Mouse (Mus musculus) heart, embryonic 14.5 days (tissue): ENCODE data around the gene Axdnd1. TPM values are rescaled to one million over a fixed set of nuclear protein-coding genes. Genes with fewer than 3 reads are reported as not detected.

Experiments
- ATAC-seq: fragments of 200-750 bp; cut with Nextera tagmentation; 2 replicates; pipeline ENCODE4 v1.8.0; 2017; ENCODE audit warnings: low read depth, moderate TSS enrichment; ENCODE audit not compliant: insufficient number of reproducible peaks, insufficient read depth, low FRiP score
- H3K27ac ChIP-seq, 2 experiments: fragments of 200-500 bp in 1 of 2; fragments of 300-500 bp in 1 of 2; sonication (generic) in 1 of 2; replicated peaks in 1 of 2; 2 replicates each; pipeline ENCODE4 v1.5.1; 2012 to 2014; ENCODE audit warnings: low read depth in 2 of 2, low read length in 2 of 2, control low read depth in 1 of 2, mild to moderate bottlenecking in 1 of 2, mixed read lengths in 1 of 2; ENCODE audit not compliant: control insufficient read depth in 1 of 2, insufficient read depth in 1 of 2
- H3K27me3 ChIP-seq: fragments of 300-500 bp; sonication (generic); 2 replicates; pipeline ENCODE4 v1.6.1; 2014; ENCODE audit warnings: mild to moderate bottlenecking, low read length, control low read depth; ENCODE audit not compliant: control insufficient read depth, insufficient read depth
- H3K36me3 ChIP-seq: fragments of 300-500 bp; sonication (generic); 2 replicates; pipeline ENCODE4 v1.6.1; 2014; ENCODE audit warnings: mild to moderate bottlenecking, control low read depth, low read length, mixed read lengths; ENCODE audit not compliant: control insufficient read depth, insufficient read depth
- H3K4me1 ChIP-seq, 2 experiments: fragments of 200-500 bp in 1 of 2; fragments of 300-500 bp in 1 of 2; sonication (generic) in 1 of 2; 2 replicates each; pipeline ENCODE4 v1.6.1; 2012 to 2014; ENCODE audit warnings: low read length in 2 of 2, control low read depth in 1 of 2, mixed read lengths in 1 of 2; ENCODE audit not compliant: control insufficient read depth in 2 of 2, insufficient read depth in 2 of 2
- H3K4me2 ChIP-seq: fragments of 300-500 bp; sonication (generic); 2 replicates; pipeline ENCODE4 v1.6.1; 2014; ENCODE audit warnings: mild to moderate bottlenecking, low read length
- H3K4me3 ChIP-seq, 2 experiments: fragments of 200-500 bp in 1 of 2; fragments of 300-500 bp in 1 of 2; sonication (generic) in 1 of 2; 2 replicates each; pipeline ENCODE4 v1.5.1; 2012 to 2014; ENCODE audit warnings: low read length in 2 of 2, mild to moderate bottlenecking in 2 of 2, control low read depth in 1 of 2, low read depth in 1 of 2, moderate library complexity in 1 of 2; ENCODE audit not compliant: control insufficient read depth in 1 of 2, insufficient read depth in 1 of 2
- H3K9ac ChIP-seq: fragments of 300-500 bp; sonication (generic); 2 replicates; pipeline ENCODE4 v1.6.1; 2014; ENCODE audit warnings: mild to moderate bottlenecking, low read length
- H3K9me3 ChIP-seq: fragments of 300-500 bp; sonication (generic); 2 replicates; pipeline ENCODE4 v1.6.1; 2016; ENCODE audit warnings: low read length, control low read depth; ENCODE audit not compliant: control insufficient read depth
- WGBS: fragments of 180-500 bp; shearing (Covaris S2); extraction: QIAGEN DNeasy Blood & Tissue Kit; methylation state at CpG from one replicate; pipeline ENCODE4 v1.1.7; 2014; 5-methylcytosine and 5-hydroxymethylcytosine counted together
- polyA plus RNA-seq: library from polyadenylated mRNA; unstranded; fragments of >200 nt; fragmentation: Nextera tagmentation; extraction: Ambion mirVana; gene quantifications from 2 replicates; pipeline ENCODE4 v1.2.1, GENCODE M21; 2014

Gene Axdnd1
- polyA plus RNA-seq, result 0.20 and 0.35 TPM in 2 replicates

DNA sequence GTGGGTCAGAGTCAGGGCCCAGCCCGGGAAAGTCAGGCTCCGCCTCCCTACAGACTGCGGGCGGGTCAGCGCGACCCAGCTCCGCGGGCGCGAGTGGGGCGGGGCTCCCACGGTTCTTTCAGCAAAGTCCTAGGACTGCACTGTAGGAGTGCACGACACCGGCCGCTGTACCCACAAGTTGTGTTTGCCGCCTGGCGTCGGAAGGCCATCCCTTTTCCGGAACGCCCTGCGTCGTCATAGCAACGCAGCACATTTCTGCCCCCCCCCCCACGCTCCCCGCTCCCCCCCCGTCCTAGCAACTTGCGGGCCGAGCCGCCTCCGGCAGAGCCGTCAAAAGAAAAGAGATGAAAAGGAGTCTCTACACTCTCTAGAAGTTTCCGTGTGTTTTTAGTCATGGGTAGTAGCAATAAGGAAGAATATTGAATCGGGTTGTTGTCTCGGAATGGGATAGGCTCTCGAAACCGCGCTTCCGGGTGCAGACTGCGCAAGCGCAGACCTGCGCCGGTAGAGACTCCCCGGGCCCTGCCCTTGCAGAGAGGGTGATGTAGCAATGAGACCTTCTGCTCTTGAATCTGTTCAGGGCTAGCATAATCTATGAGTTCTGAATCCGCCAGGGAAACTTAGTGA is at the start of gene Axdnd1:
TSS of gene Axdnd1 (minus strand) at position 489 of the 627 bp plus-strand sequence.
- Histone ChIP-seq H3K4me2 (peak within 1 kb of the TSS; percentile 69), H3K27ac (no peak within 1 kb of the TSS; a peak in 1 of 4 replicates), H3K27me3 (no peaks in the 10 kb centered on the region), H3K4me3 (peak within 1 kb of the TSS; percentile 53 to 83), H3K9me3 (0 out of 2 replicates have a peak, but pooled peaks cover 3% of the 10 kb centered on the region), H3K4me1 (peaks cover 0 to 4% of the 10 kb centered on the region in 2 experiments; a peak in 1 of 4 replicates), H3K9ac (peak within 1 kb of the TSS; percentile 60), H3K36me3 (no peaks in the 10 kb centered on the region)
- peak; percentile 84 for ATAC-seq
- WGBS, result under 1% methylated on average over 43 of the region's 44 CpGs

DNA sequence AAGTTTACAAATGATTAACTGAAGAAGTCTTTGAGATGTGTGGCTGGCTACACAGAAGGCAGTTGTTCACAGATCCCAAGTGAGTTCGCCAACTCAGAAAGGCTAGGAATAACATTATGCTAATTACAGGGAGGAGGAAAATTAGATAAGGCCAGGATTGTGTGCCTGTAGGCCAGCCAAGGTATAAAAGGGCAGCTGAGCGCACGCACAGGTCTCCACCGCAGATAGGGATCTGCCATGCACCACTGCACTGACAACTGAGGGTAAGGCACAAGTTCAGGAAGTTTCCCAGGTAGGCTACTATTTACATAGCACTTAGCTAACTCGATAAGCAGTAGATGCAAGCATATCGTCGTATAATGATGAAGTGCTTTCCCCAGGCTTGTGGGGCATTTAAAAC is 49.6 kb upstream of the Axdnd1 start:
- ATAC-seq, result no peak
- peaks cover 12% of the 10 kb centered on the region for H3K36me3 ChIP-seq

DNA sequence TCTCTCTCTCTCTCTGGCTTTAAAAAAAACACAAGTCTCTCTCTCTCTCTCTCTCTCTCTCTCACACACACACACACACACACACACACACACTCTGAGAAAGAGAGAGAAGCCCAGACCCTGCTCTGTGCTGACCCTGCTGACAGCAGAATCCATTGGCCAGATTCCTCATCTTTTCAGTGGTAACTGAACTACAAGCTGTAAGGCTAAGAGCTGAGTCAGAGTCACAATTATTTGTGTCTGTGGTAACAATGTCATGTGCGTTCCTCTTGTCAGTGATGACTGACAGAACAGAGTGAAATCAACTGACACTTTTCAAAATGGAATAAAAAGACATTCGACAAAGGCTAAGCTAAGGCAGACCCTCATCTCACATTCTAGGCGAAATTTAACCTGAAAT is 47.6 kb upstream of the Axdnd1 start:
- Histone ChIP-seq H3K36me3 (peaks cover 23% of the 10 kb centered on the region), H3K4me2 (no peak overlapping the region), H3K9ac (no peak overlapping the region), H3K27ac (no peak overlapping the region; a peak in 1 of 4 replicates), H3K4me1 (peaks cover 5 to 25% of the 10 kb centered on the region in 2 experiments; a peak in 3 of 4 replicates), H3K4me3 (no peak overlapping the region), H3K27me3 (no peaks in the 10 kb centered on the region), H3K9me3 (0 out of 2 replicates have a peak, but pooled peaks cover 6% of the 10 kb centered on the region)
- no peak for ATAC-seq
- WGBS, result 60% methylated on average over 3 of the region's 3 CpGs

More for the DNA sequence above, 49.6 kb upstream of the Axdnd1 start:
- H3K4me2 ChIP-seq, result 0 out of 2 replicates have a peak overlapping the region, but pooled peaks have one; percentile 0
- H3K9me3 ChIP-seq, result 0 out of 2 replicates have a peak, but pooled peaks cover 6% of the 10 kb centered on the region
- no peak overlapping the region for H3K27ac ChIP-seq
- no peak overlapping the region for H3K9ac ChIP-seq
- peaks cover 5 to 25% of the 10 kb centered on the region in 2 experiments; a peak in 3 of 4 replicates for H3K4me1 ChIP-seq
- no peak overlapping the region for H3K4me3 ChIP-seq
- WGBS, result 56% methylated on average over 7 of the region's 7 CpGs
- H3K27me3 ChIP-seq, result no peaks in the 10 kb centered on the region

DNA sequence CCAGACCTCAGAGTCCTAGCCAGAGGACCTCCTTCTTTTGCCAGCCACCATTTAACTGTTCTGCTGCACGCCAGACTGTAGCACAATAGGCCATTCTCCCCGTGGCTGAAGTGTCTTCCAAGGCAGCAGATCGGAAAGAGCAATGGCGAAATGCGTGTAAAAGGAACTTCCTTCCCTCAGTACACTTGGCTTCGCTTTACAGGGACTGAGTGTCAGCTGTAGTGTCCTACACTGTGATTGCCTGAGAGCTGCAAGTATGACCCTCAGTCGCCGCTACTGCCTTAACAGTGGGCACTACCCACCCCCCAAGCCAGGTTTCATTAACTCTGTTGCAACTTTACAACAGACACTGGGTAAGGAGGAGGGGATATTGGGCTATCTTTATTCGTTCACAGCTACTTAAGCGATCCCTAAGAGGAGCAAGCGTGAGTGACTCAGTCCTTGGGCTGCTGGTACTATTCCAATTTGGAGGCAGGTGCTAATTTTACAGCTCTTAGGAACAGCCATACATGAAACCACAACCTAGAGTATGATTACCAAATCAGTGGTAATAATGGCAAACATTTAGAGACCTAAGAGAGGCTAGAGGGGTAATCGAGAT is 46.8 kb upstream of the Axdnd1 start:
- 78% methylated on average over 12 of the region's 12 CpGs for WGBS
- no peak for ATAC-seq
- peaks cover 28% of the 10 kb centered on the region for H3K36me3 ChIP-seq

DNA sequence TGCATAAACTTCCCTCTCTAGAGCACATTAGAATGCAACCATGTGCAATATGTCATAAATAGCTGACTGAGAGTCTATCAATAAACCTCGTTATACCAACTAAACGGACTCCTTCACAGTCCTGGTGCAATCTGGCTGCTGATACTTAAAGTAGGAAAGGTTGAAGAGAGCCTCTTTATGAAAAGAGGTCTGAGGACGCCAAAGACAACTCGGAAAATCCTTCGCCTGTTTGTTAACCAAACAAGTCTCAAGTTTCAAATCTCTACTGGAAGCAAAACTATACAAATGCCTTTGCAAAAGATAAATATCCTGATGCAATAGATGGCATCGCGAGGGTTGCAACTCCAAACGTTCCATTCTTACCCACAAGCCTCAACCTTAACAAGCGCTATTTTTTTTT is 44.0 kb upstream of the Axdnd1 start:
- H3K36me3 ChIP-seq, result peaks cover 28% of the 10 kb centered on the region
- 0 out of 2 replicates have a peak, but pooled peaks cover 6% of the 10 kb centered on the region for H3K9me3 ChIP-seq
- H3K27ac ChIP-seq, result no peak overlapping the region
- H3K4me2 ChIP-seq, result no peak overlapping the region
- H3K9ac ChIP-seq, result no peak overlapping the region
- no peak overlapping the region for H3K4me3 ChIP-seq
- H3K4me1 ChIP-seq, result peaks cover 5 to 15% of the 10 kb centered on the region in 2 experiments; a peak in 3 of 4 replicates
- no peak for ATAC-seq
- no peaks in the 10 kb centered on the region for H3K27me3 ChIP-seq
- WGBS, result 81% methylated on average over 9 of the region's 9 CpGs

More for the DNA sequence above, 46.8 kb upstream of the Axdnd1 start:
- Histone ChIP-seq H3K9ac (no peak overlapping the region), H3K4me1 (peaks cover 5 to 21% of the 10 kb centered on the region in 2 experiments; a peak in 3 of 4 replicates), H3K9me3 (0 out of 2 replicates have a peak, but pooled peaks cover 6% of the 10 kb centered on the region), H3K27me3 (no peaks in the 10 kb centered on the region), H3K4me3 (no peak overlapping the region), H3K4me2 (no peak overlapping the region), H3K27ac (no peak overlapping the region)

DNA sequence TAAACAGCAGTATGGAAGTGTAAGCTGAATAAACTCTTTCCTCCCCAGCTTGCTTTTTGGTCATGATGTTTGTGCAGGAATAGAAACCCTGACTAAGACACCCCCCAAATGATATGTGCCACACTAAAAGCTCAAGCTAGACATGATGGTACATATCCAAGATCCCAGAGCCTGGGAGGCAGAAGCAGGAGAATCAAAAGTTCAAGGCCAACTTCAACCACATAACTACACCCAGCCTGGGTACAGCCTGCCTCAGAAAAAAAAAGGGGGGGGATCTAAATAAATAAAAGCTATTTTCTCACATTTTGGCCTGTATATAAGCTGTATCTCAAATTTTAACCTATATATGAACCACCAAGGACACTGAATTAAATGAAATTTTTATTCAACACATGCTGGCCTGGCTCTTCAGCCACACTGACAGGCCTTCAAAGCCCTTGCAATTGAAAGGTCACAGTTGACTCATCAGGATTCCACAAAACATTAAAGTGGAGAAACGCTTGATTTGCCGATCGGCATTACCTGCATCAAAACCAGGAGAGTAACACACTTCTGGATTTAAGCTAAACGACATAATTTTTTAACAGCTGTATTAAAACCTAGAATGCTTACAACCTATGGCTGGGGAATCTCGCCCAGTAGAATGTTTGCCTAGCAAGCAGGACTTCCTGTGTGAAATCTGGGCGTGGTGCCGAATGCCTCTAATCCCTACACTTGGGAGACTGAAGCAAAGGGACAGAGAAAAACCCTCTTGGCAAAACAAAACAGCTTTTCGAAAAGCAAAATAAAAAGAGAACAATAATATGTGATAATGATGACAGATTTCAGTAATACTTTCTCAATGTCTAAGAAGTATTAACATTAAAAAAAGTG is 43.3 kb upstream of the Axdnd1 start:
- Histone ChIP-seq H3K4me1 (peaks cover 5 to 19% of the 10 kb centered on the region in 2 experiments; a peak in 3 of 4 replicates), H3K27ac (no peak overlapping the region), H3K4me3 (no peak overlapping the region), H3K36me3 (peaks cover 25% of the 10 kb centered on the region), H3K27me3 (no peaks in the 10 kb centered on the region), H3K4me2 (no peak overlapping the region), H3K9me3 (0 out of 2 replicates have a peak, but pooled peaks cover 1% of the 10 kb centered on the region), H3K9ac (no peak overlapping the region)
- no peak for ATAC-seq
- 81% methylated on average over 8 of the region's 8 CpGs for WGBS
